Mouse (Mus musculus) bone marrow macrophage, adult 2 months (primary cell): ENCODE data around the gene Trappc3.

Source experiments
- CTCF ChIP-seq: IDR thresholded peaks from 2 replicates; pipeline ENCODE4 v1.5.1; 2012; ENCODE audit warnings: low read depth, mild to moderate bottlenecking, low read length, moderate library complexity
- POLR2A ChIP-seq: IDR thresholded peaks from 2 replicates; pipeline ENCODE4 v1.6.1; 2012; ENCODE audit warnings: mild to moderate bottlenecking, low read depth, low read length, borderline replicate concordance

DNA sequence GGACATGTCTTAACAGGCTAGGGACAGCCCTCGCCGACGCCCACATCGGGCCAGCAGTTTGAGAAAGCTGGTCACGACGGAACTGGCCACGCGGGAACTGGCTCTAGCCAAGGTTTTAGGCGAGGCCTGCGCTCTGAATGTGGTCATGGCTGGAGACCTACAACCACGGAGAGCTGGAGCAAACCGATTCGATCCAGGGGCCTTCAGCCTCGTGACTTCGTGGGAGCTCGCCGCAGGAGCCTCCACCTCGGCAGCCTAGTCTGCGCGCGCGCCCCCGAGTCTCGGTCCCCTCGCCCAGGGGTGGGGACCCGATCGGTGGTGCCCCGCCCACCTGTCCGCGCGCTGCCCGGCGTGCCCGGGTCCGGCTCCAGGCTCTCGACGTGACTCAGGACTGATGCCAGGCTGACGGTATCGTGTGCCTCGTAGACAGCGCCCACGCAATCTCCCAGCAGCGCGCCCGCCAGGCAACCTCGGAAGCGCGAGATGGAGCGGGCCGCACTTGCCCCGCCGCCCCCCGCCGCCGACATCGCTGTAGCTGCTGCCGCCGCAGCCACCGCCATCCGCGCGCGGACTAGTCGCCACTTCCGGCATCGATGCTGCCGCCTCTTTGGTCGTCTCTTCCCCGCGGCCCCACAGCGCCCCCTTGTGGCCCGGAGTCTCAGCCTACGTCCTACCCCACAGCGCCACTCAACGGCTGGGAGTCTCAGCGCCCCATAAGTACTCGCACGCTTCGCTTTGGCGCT, 59.2 kb downstream of the Trappc3 start, which contains the start of gene Adprhl2:
- TF ChIP-seq POLR2A (no peak), CTCF (peak; percentile 99)
